Mouse (Mus musculus) heart, postnatal 0 days (tissue): ENCODE measurements around the gene Pepd. TPM values are rescaled to one million over a fixed set of nuclear protein-coding genes. Genes with fewer than 3 reads are reported as not detected.

Source experiments
- ATAC-seq: fragments of 200-750 bp; cut with Nextera tagmentation; 2 replicates; pipeline ENCODE4 v1.8.0; 2017; ENCODE audit warnings: low read depth, moderate number of reproducible peaks, moderate library complexity; ENCODE audit not compliant: insufficient read depth
- DNase-seq: peaks from one replicate; pipeline ENCODE4 v3.0.0-alpha.2; 2016; ENCODE audit warnings: low spot score
- H3K27ac ChIP-seq: fragments of 300-500 bp; sonication (generic); 2 replicates; pipeline ENCODE4 v1.5.1; 2014; ENCODE audit warnings: low read depth, mild to moderate bottlenecking
- H3K27me3 ChIP-seq: fragments of 300-500 bp; sonication (generic); 2 replicates; pipeline ENCODE4 v1.6.1; 2014; ENCODE audit warnings: low read length, mixed read lengths; ENCODE audit not compliant: control insufficient read depth, insufficient read depth
- H3K36me3 ChIP-seq: fragments of 300-500 bp; sonication (generic); replicated peaks from 2 replicates; pipeline ENCODE4 v1.6.1; 2014; ENCODE audit warnings: low read length, mixed read lengths; ENCODE audit not compliant: control insufficient read depth, insufficient read depth
- H3K4me1 ChIP-seq: fragments of 300-500 bp; sonication (generic); 2 replicates; pipeline ENCODE4 v1.6.1; 2014; ENCODE audit warnings: antibody characterized with exemption; ENCODE audit not compliant: control insufficient read depth, insufficient read depth
- H3K4me2 ChIP-seq: fragments of 300-500 bp; sonication (generic); 2 replicates; pipeline ENCODE4 v1.6.1; 2014; ENCODE audit warnings: low read depth, mild to moderate bottlenecking, low read length, moderate library complexity
- H3K4me3 ChIP-seq: fragments of 300-500 bp; sonication (generic); 2 replicates; pipeline ENCODE4 v1.5.1; 2014; ENCODE audit warnings: low read depth, low read length
- H3K9ac ChIP-seq: fragments of 300-500 bp; sonication (generic); replicated peaks from 2 replicates; pipeline ENCODE4 v1.6.1; 2014; ENCODE audit warnings: low read depth, low read length, mixed read lengths
- H3K9me3 ChIP-seq: fragments of 300-500 bp; sonication (generic); replicated peaks from 2 replicates; pipeline ENCODE4 v1.6.1; 2016; ENCODE audit warnings: low read length; ENCODE audit not compliant: control insufficient read depth
- CTCF ChIP-seq: IDR thresholded peaks from 2 replicates; pipeline ENCODE4 v1.5.1; 2016; ENCODE audit warnings: antibody characterized with exemption, control low read depth, low read depth
- EP300 ChIP-seq: IDR thresholded peaks from 2 replicates; pipeline ENCODE4 v1.6.1; 2016; ENCODE audit warnings: antibody characterized with exemption, low read depth
- WGBS: fragments of 180-500 bp; shearing (Covaris S2); extraction: QIAGEN DNeasy Blood & Tissue Kit; methylation state at CpG from one replicate; pipeline ENCODE4 v1.1.7; 2014; 5-methylcytosine and 5-hydroxymethylcytosine counted together
- polyA plus RNA-seq: library from polyadenylated mRNA; unstranded; fragments of >200 nt; fragmentation: Nextera tagmentation; extraction: Ambion mirVana; gene quantifications from 2 replicates; pipeline ENCODE4 v1.2.1, GENCODE M21; 2015
- total RNA-seq: library from RNA; depleted of rRNA; stranded (reverse); fragments of >200 nt; gene quantifications from 2 replicates; pipeline ENCODE4 v1.2.3, GENCODE M21; 2014; ENCODE audit warnings: low replicate concordance

The Pepd gene
- total and polyA plus RNA-seq, 2 experiments from 2014 or later, result 37.1 to 43.0 TPM

- Histone ChIP-seq H3K9me3 (no peaks in the 10 kb centered on the region), H3K4me3 (no peak overlapping the region), H3K4me2 (no peak overlapping the region), H3K4me1 (no peaks in the 10 kb centered on the region; the same call in 1 of the 2 replicates), H3K27ac (no peak overlapping the region), H3K36me3 (no peaks in the 10 kb centered on the region), H3K9ac (no peak overlapping the region), H3K27me3 (no peaks in the 10 kb centered on the region)
- TF ChIP-seq CTCF (no peak), EP300 (no peak)
- ATAC-seq, result no peak
- no peak for DNase-seq
- WGBS, result 71% methylated on average over 8 of the region's 8 CpGs
These were observed 154.5 kb downstream of the Pepd start for GRCm38 (mm10) chr7:35066640-35067212.

GRCm38 (mm10) chr7:35076645-35077044 lies 164.5 kb downstream of the Pepd start:
- no peaks in the 10 kb centered on the region for H3K36me3 ChIP-seq
- H3K4me1 ChIP-seq, result no peaks in the 10 kb centered on the region
- TF ChIP-seq EP300, result no peak
- TF ChIP-seq CTCF, result no peak
- H3K27ac ChIP-seq, result peak overlapping the region; percentile 52
- DNase-seq (peak; percentile 46), ATAC-seq (peak; percentile 75)
- WGBS, result 16% methylated on average over 5 of the region's 5 CpGs
- no peak overlapping the region for H3K4me3 ChIP-seq
- no peaks in the 10 kb centered on the region for H3K9me3 ChIP-seq
- H3K4me2 ChIP-seq, result no peak overlapping the region
- no peaks in the 10 kb centered on the region for H3K27me3 ChIP-seq
- H3K9ac ChIP-seq, result 0 out of 2 replicates have a peak overlapping the region, but pooled peaks have one; percentile 28

GRCm38 (mm10) chr7:35080843-35081338 lies 168.7 kb downstream of the Pepd start:
- ATAC-seq, result peak; percentile 65
- H3K9ac ChIP-seq, result no peak overlapping the region

GRCm38 (mm10) chr7:35081406-35082104 lies 169.4 kb downstream of the Pepd start:
- H3K4me3 ChIP-seq, result peak overlapping the region; percentile 14; the same call in 1 of the 2 replicates
- TF ChIP-seq EP300 (no peak), CTCF (no peak)
- no peak overlapping the region for H3K9ac ChIP-seq
- no peaks in the 10 kb centered on the region for H3K9me3 ChIP-seq
- no peaks in the 10 kb centered on the region for H3K36me3 ChIP-seq
- 72% methylated on average over 9 of the region's 9 CpGs for WGBS
- ATAC-seq, result no peak
- no peak for DNase-seq
- H3K27me3 ChIP-seq, result 0 out of 2 replicates have a peak, but pooled peaks cover 5% of the 10 kb centered on the region
- H3K4me2 ChIP-seq, result peak overlapping the region; percentile 25
- H3K27ac ChIP-seq, result peak overlapping the region; percentile 76
- H3K4me1 ChIP-seq, result 0 out of 2 replicates have a peak, but pooled peaks cover 5% of the 10 kb centered on the region

More at GRCm38 (mm10) chr7:35080843-35081338, 168.7 kb downstream of the Pepd start:
- Histone ChIP-seq H3K36me3 (no peaks in the 10 kb centered on the region), H3K4me2 (peak overlapping the region; percentile 25), H3K4me3 (peak overlapping the region; percentile 14; the same call in 1 of the 2 replicates), H3K27ac (peak overlapping the region; percentile 76), H3K27me3 (0 out of 2 replicates have a peak, but pooled peaks cover 4% of the 10 kb centered on the region), H3K4me1 (no peaks in the 10 kb centered on the region), H3K9me3 (no peaks in the 10 kb centered on the region)
- WGBS, result 29% methylated on average over 10 of the region's 10 CpGs
- TF ChIP-seq EP300, result peak; percentile 62; the same call in 1 of the 2 replicates
- no peak for TF ChIP-seq CTCF
- DNase-seq, result peak; percentile 45

- no peak for ATAC-seq
- H3K9me3 ChIP-seq, result no peaks in the 10 kb centered on the region
- no peak overlapping the region for H3K27ac ChIP-seq
- H3K36me3 ChIP-seq, result no peaks in the 10 kb centered on the region
- 80% methylated on average over 12 of the region's 12 CpGs for WGBS
- H3K4me2 ChIP-seq, result no peak overlapping the region
- H3K9ac ChIP-seq, result no peak overlapping the region
- H3K4me1 ChIP-seq, result 0 out of 2 replicates have a peak, but pooled peaks cover 8% of the 10 kb centered on the region
- TF ChIP-seq CTCF, result no peak
- no peak for TF ChIP-seq EP300
- DNase-seq, result no peak
- H3K4me3 ChIP-seq, result no peak overlapping the region
- H3K27me3 ChIP-seq, result peaks cover 14% of the 10 kb centered on the region
These were observed 172.6 kb downstream of the Pepd start for GRCm38 (mm10) chr7:35084565-35085360.
